Mouse (Mus musculus) embryonic facial prominence, embryonic 15.5 days (tissue): ENCODE data around the gene Clip1. TPM values are rescaled to one million over a fixed set of nuclear protein-coding genes. Genes with fewer than 3 reads are reported as not detected.

Source experiments
- ATAC-seq: fragments of 200-750 bp; cut with Nextera tagmentation; 2 replicates; pipeline ENCODE4 v1.8.0; 2017; ENCODE audit warnings: low read depth, moderate TSS enrichment; ENCODE audit not compliant: insufficient number of reproducible peaks, low FRiP score, low TSS enrichment
- H3K27ac ChIP-seq: fragments of 300-500 bp; sonication (generic); replicated peaks from 2 replicates; pipeline ENCODE4 v1.5.1; 2015; ENCODE audit warnings: mild to moderate bottlenecking, inconsistent platforms
- H3K27me3 ChIP-seq: fragments of 300-500 bp; sonication (generic); 2 replicates; pipeline ENCODE4 v1.6.1; 2015; ENCODE audit warnings: inconsistent platforms
- H3K36me3 ChIP-seq: fragments of 300-500 bp; sonication (generic); 2 replicates; pipeline ENCODE4 v1.6.1; 2015; ENCODE audit warnings: mild to moderate bottlenecking, inconsistent platforms
- H3K4me1 ChIP-seq: fragments of 300-500 bp; sonication (generic); 2 replicates; pipeline ENCODE4 v1.6.1; 2015; ENCODE audit warnings: inconsistent platforms
- H3K4me2 ChIP-seq: fragments of 300-500 bp; sonication (generic); replicated peaks from 2 replicates; pipeline ENCODE4 v1.6.1; 2015; ENCODE audit warnings: mild to moderate bottlenecking, inconsistent platforms
- H3K4me3 ChIP-seq: fragments of 300-500 bp; sonication (generic); replicated peaks from 2 replicates; pipeline ENCODE4 v1.5.1; 2015; ENCODE audit warnings: mild to moderate bottlenecking, inconsistent platforms
- H3K9ac ChIP-seq: fragments of 300-500 bp; sonication (generic); 2 replicates; pipeline ENCODE4 v1.6.1; 2015; ENCODE audit warnings: inconsistent platforms
- H3K9me3 ChIP-seq: fragments of 300-500 bp; sonication (generic); replicated peaks from 2 replicates; pipeline ENCODE4 v1.6.1; 2016; ENCODE audit warnings: inconsistent platforms
- WGBS: fragments of 180-500 bp; shearing (Covaris S2); methylation state at CpG from one replicate; pipeline ENCODE4 v1.1.7; 2015; 5-methylcytosine and 5-hydroxymethylcytosine counted together
- polyA plus RNA-seq: library from polyadenylated mRNA; unstranded; fragments of >200 nt; fragmentation: Nextera tagmentation; extraction: Ambion mirVana; gene quantifications from 2 replicates; pipeline ENCODE4 v1.2.1, GENCODE M21; 2015

Gene Clip1
- polyA plus RNA-seq, 1 experiment from 2014 or later = 43.0 TPM

DNA sequence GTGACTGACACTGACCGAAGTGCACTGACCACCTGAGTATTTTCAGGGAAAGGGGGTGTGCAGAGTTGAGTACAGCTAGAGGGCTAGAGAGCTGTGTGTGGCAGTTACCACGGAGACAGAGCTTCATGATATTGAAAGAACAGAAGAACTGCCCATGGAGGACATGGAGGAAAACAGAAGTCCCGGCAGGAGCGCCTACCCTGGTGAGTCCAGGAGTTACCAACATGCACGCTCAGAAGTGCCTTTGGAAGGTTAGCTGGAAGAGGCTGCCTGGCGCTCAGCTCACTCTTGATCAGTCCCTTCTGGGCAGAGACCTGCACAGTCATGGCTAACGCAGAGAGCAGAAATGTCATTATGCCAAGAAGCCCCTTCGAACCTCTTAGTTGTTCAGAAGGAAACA is 154.4 kb downstream of the Clip1 start:
- Histone ChIP-seq H3K36me3 (peaks cover 73% of the 10 kb centered on the region), H3K9me3 (no peaks in the 10 kb centered on the region), H3K4me1 (no peaks in the 10 kb centered on the region), H3K9ac (no peak overlapping the region), H3K4me3 (no peak overlapping the region), H3K27ac (no peak overlapping the region), H3K4me2 (no peak overlapping the region), H3K27me3 (no peaks in the 10 kb centered on the region)
- ATAC-seq = no peak
- 88% methylated on average over 8 of the region's 8 CpGs for WGBS

DNA sequence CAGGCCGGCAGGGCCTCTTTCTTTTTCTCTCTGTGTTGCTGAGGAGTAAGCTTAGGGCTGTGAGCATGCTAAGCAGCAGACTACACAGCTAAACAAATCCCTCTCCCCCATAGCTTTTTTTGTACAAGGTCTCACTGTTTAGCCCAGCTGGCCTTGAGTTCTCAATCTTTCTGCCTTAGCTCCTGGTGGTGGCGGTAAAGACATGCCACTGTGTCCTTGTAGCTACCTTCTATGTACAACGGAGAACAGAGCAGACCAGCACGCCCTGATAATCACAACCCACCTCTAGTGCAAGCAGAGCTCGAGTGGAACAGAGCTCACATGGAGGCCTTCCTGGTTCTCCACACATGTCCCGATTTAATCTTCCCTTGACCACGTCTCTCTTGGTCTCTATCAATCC is 155.8 kb downstream of the Clip1 start:
- Histone ChIP-seq H3K9me3 (no peaks in the 10 kb centered on the region), H3K4me2 (no peak overlapping the region), H3K36me3 (peaks cover 60% of the 10 kb centered on the region), H3K4me3 (no peak overlapping the region), H3K9ac (no peak overlapping the region), H3K4me1 (peaks cover 6% of the 10 kb centered on the region), H3K27me3 (no peaks in the 10 kb centered on the region), H3K27ac (no peak overlapping the region)
- no peak for ATAC-seq
- 73% methylated on average over 7 of the region's 7 CpGs for WGBS

Other genes starting within 250 kb of the Clip1 start
- 1.1 and 1.5 TPM in 2 replicates for gene Lrrc43, start 195.3 kb downstream of the Clip1 start, polyA plus RNA-seq
- gene Il31, start 195.1 kb downstream of the Clip1 start, polyA plus RNA-seq = not detected in 2 replicates
- gene B3gnt4, start 174.2 kb downstream of the Clip1 start, polyA plus RNA-seq = 0.49 and 1.1 TPM in 2 replicates
- 108 and 114 TPM in 2 replicates for gene Diablo, start 160.4 kb downstream of the Clip1 start, polyA plus RNA-seq
- gene Gm49027, start 159.1 kb downstream of the Clip1 start, polyA plus RNA-seq = 0.46 and 0.68 TPM in 2 replicates
- 27.3 and 27.8 TPM in 2 replicates for gene Vps33a, start 111.6 kb downstream of the Clip1 start, polyA plus RNA-seq
- gene Zcchc8, start 36.5 kb upstream of the Clip1 start, polyA plus RNA-seq = 66.6 and 73.6 TPM in 2 replicates
- gene Rsrc2, start 64.8 kb upstream of the Clip1 start, polyA plus RNA-seq = 111 and 113 TPM in 2 replicates
- 19.8 and 19.9 TPM in 2 replicates for gene Kntc1, start 65.1 kb upstream of the Clip1 start, polyA plus RNA-seq
- gene Hcar2, start 180.9 kb upstream of the Clip1 start, polyA plus RNA-seq = 5.0 and 7.5 TPM in 2 replicates
- 0.76 and 0.97 TPM in 2 replicates for gene Hcar1, start 195.4 kb upstream of the Clip1 start, polyA plus RNA-seq
- 128 TPM in 2 replicates for gene Denr, start 222.6 kb upstream of the Clip1 start, polyA plus RNA-seq
- gene Gm43518, start 242.8 kb upstream of the Clip1 start, polyA plus RNA-seq = 1.9 and 2.9 TPM in 2 replicates
- gene Ccdc62, start 246.1 kb upstream of the Clip1 start, polyA plus RNA-seq = 5.4 and 7.5 TPM in 2 replicates